8 mouse cellular contexts compared by ENCODE assay signal in genomic region chr7:4460576-4461434, GRCm38 (mm10). TPM values are rescaled to one million over a fixed set of nuclear protein-coding genes. Genes with fewer than 3 reads are reported as not detected.
DNase-seq lines count a peak whose midpoint lies in the region; ATAC-seq lines count a peak whose summit lies in the region.

Gene Eps8l1, plus strand, starts transcription at chr7:4460674.

- H3K9ac ChIP-seq in heart, embryonic 13.5 days, result peak within 1 kb of the TSS; percentile 3
- no peak within 1 kb of the TSS for H3K9ac ChIP-seq in intestine, embryonic 14.5 days (ENCODE audit: low read length)

- WGBS in heart, embryonic 13.5 days, result 53% methylated on average over 14 of the region's 16 CpGs
- 59% methylated on average over 14 of the region's 16 CpGs for WGBS in embryonic facial prominence, embryonic 10.5 days
- WGBS in intestine, embryonic 14.5 days, result 62% methylated on average over 13 of the region's 16 CpGs

- DNase-seq in heart, adult 8-10 months (ENCODE audit: low spot score), result no peak
- DNase-seq in embryonic facial prominence, embryonic 10.5 days (ENCODE audit: low spot score), result no peak
- no peak for DNase-seq in intestine, embryonic 14.5 days (ENCODE audit: low spot score)
- DNase-seq in cerebellum, postnatal 4 days (ENCODE audit: low spot score in 2 of 2), result no peak
- DNase-seq in frontal cortex, postnatal 36 days (ENCODE audit: low spot score in 2 of 2), result no peak
- DNase-seq in adipocyte (ENCODE audit: low spot score), result no peak

- H3K9me3 ChIP-seq in heart, embryonic 13.5 days, result no peaks in the 10 kb centered on the region
- no peaks in the 10 kb centered on the region for H3K9me3 ChIP-seq in embryonic facial prominence, embryonic 10.5 days
- H3K9me3 ChIP-seq in intestine, embryonic 14.5 days (ENCODE audit: control insufficient read depth, low read length), result no peaks in the 10 kb centered on the region

- 0 out of 2 replicates have a peak, but pooled peaks cover 8% of the 10 kb centered on the region for H3K27me3 ChIP-seq in heart, embryonic 13.5 days (replicated peaks)
- H3K27me3 ChIP-seq in embryonic facial prominence, embryonic 10.5 days (replicated peaks; ENCODE audit: low read depth, poor library complexity, severe bottlenecking), result no peaks in the 10 kb centered on the region
- no peaks in the 10 kb centered on the region for H3K27me3 ChIP-seq in intestine, embryonic 14.5 days (replicated peaks; ENCODE audit: control insufficient read depth, insufficient read depth, low read length)

- H3K27ac ChIP-seq in heart, embryonic 13.5 days (replicated peaks), result peak within 1 kb of the TSS; percentile 40
- H3K27ac ChIP-seq in embryonic facial prominence, embryonic 10.5 days (replicated peaks), result peak within 1 kb of the TSS; percentile 15
- H3K27ac ChIP-seq in intestine, embryonic 14.5 days (ENCODE audit: low read depth), result no peak within 1 kb of the TSS

- peak within 1 kb of the TSS; percentile 45 for H3K4me2 ChIP-seq in heart, embryonic 13.5 days
- peak within 1 kb of the TSS; percentile 18 for H3K4me2 ChIP-seq in intestine, embryonic 14.5 days (ENCODE audit: low read length)

- H3K36me3 ChIP-seq in heart, embryonic 13.5 days, result no peaks in the 10 kb centered on the region
- H3K36me3 ChIP-seq in embryonic facial prominence, embryonic 10.5 days (replicated peaks), result no peaks in the 10 kb centered on the region
- H3K36me3 ChIP-seq in intestine, embryonic 14.5 days (ENCODE audit: control insufficient read depth, insufficient read depth, low read length), result no peaks in the 10 kb centered on the region

- peak within 1 kb of the TSS; percentile 34 for H3K4me3 ChIP-seq in heart, embryonic 13.5 days
- peak within 1 kb of the TSS; percentile 44 for H3K4me3 ChIP-seq in embryonic facial prominence, embryonic 10.5 days
- peak within 1 kb of the TSS; percentile 12; the same call in 1 of the 2 replicates for H3K4me3 ChIP-seq in intestine, embryonic 14.5 days (ENCODE audit: low read depth, low read length)

- peaks cover 4% of the 10 kb centered on the region; the same call in 1 of the 2 replicates for H3K4me1 ChIP-seq in heart, embryonic 13.5 days
- H3K4me1 ChIP-seq in embryonic facial prominence, embryonic 10.5 days, result no peaks in the 10 kb centered on the region
- no peaks in the 10 kb centered on the region for H3K4me1 ChIP-seq in intestine, embryonic 14.5 days (replicated peaks; ENCODE audit: control insufficient read depth, insufficient read depth, low read length)

- ATAC-seq in heart, embryonic 13.5 days (ENCODE audit: extremely low read depth, insufficient number of reproducible peaks, low FRiP score, low TSS enrichment), result peak; percentile 42
- ATAC-seq in intestine, embryonic 14.5 days (replicated peaks; ENCODE audit: low FRiP score, low TSS enrichment, low read depth), result peak; percentile 23
- peak; percentile 66 for ATAC-seq in megakaryocyte-erythroid progenitor cell, adult 5-6 weeks (replicated peaks; ENCODE audit: low FRiP score, low TSS enrichment, poor library complexity, severe bottlenecking)

RNA-seq across cellular contexts. Expression of gene Eps8l1, which starts in this region (rescaled TPM):
- 3.3 and 4.2 TPM in 2 replicates for polyA plus RNA-seq in heart, embryonic 13.5 days (2015; fragmentation: Nextera tagmentation; extraction: Ambion mirVana)
- 1 to 10 TPM; 1.3 to 5.8 (median 3.6) TPM for total RNA-seq in heart, adult 8-10 months (2022)
- 4.8 and 5.3 TPM in 2 replicates for polyA plus RNA-seq in embryonic facial prominence, embryonic 10.5 days (2016; fragmentation: Nextera tagmentation; extraction: Ambion mirVana)
- polyA plus RNA-seq in intestine, embryonic 14.5 days (2014; fragmentation: Nextera tagmentation; extraction: Ambion mirVana), result 1.7 and 5.2 TPM in 2 replicates
- total RNA-seq in megakaryocyte-erythroid progenitor cell, adult 5-6 weeks (2014; fragmentation: Nextera tagmentation), result 4.8 and 6.7 TPM in 2 replicates
- 0.89 and 5.0 TPM in 2 replicates for total RNA-seq in megakaryocyte-erythroid progenitor cell, adult 5-6 weeks (2017)
